Mouse (Mus musculus): Measurements from ENCODE around the gene Clip2.

Gene Clip2

GRCm38 (mm10) chr5:134552110-134552972 lies at the start of gene Clip2:
Gene Clip2 (minus strand): TSS chr5:134552434.
- no peak; the same call in 1 of the 2 replicates for TF ChIP-seq GATA4 (IDR thresholded peaks at IDR 0.05; ENCODE audit: insufficient replicate concordance, low read length)

DNA sequence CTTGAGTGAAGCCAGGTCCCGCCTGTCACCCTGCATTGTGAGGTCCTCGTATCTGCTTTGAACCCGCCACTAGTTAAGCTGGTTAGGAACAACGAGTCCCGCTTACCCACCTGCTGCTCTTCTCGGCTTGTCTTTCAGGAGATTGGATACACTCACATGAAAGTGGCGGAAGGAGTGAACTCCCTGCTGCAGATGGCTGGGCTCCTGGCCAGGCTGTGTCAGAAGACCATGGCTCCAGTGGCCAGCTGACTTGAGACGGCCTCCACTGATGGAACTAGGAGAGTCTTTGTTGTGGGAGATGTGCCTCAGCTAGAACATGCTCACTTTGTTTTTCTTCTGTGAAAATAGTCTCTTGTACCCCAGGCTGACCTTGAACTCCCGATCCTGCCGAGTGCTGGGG lies 45.5 kb upstream of the Clip2 start:
- TF ChIP-seq GATA4 (IDR thresholded peaks at IDR 0.05; ENCODE audit: insufficient replicate concordance, low read length): no peak

GRCm38 (mm10) chr5:134593093-134593492 lies 40.9 kb upstream of the Clip2 start:
- TF ChIP-seq GATA4 (IDR thresholded peaks at IDR 0.05; ENCODE audit: insufficient replicate concordance, low read length): no peak

- TF ChIP-seq GATA4 (IDR thresholded peaks at IDR 0.05; ENCODE audit: insufficient replicate concordance, low read length): peak; percentile 10; the same call in 1 of the 2 replicates
Measured at GRCm38 (mm10) chr5:134592026-134592581, 39.9 kb upstream of the Clip2 start.

DNA sequence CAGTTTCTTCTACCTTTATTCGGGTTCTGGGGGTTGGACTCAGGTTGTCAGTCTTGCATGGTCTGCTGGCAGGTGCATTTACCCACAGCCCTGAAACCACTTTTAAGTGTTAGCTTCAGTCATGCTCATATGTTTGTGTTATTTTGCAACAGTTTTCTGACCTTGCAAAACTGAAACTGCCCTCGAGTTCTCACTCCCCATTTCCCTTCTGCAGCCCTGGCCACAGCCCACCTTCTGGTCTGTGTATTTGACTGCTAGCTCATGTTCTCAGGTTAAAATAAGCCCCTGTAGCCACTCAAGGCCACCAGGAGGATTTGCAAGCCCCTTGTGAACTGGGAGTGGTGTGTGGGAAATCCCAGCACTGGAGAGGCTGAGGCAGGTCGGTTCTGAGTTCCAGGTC lies 37.7 kb upstream of the Clip2 start:
- no peak for TF ChIP-seq GATA4 (IDR thresholded peaks at IDR 0.05; ENCODE audit: insufficient replicate concordance, low read length)

- TF ChIP-seq GATA4 (IDR thresholded peaks at IDR 0.05; ENCODE audit: insufficient replicate concordance, low read length): no peak
Measured at GRCm38 (mm10) chr5:134584798-134585197, 32.6 kb upstream of the Clip2 start.

GRCm38 (mm10) chr5:134583884-134584213 lies 31.6 kb upstream of the Clip2 start:
- no peak for TF ChIP-seq GATA4 (IDR thresholded peaks at IDR 0.05; ENCODE audit: insufficient replicate concordance, low read length)

- TF ChIP-seq GATA4 (IDR thresholded peaks at IDR 0.05; ENCODE audit: insufficient replicate concordance, low read length): no peak
Measured at GRCm38 (mm10) chr5:134583006-134583883, 31.0 kb upstream of the Clip2 start.

DNA sequence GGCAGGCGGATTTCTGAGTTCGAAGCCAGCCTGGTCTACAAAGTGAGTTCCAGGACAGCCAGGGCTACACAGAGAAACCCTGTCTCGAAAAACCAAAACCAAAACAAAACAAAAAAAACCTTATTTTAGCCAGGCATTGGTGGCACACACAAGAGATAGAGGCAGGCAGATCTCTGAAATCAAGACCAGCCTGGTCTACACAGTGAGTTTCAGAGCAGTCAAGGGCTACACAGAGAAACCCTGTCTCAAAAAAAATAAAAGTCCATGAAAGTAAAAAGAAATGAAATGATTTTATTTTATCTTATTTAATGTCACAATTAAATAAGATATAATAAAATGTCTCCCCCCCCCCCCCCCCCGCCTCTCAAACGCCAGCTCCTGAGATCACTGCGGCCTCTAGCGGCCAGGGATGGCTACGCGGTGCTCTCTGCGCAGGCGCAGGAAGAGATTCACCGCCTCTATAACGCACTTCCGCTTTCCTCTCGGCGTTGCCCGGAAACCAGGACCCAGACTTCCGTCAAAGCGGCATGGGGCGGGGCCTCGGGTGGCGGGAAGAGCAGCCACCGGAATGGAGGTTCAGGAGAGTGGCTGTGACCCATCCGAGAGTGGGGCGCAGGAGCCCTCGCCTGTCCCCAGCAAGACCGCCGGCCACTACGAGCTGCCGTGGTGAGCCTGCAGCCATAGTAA lies 30.1 kb upstream of the Clip2 start:
- no peak for TF ChIP-seq GATA4 (IDR thresholded peaks at IDR 0.05; ENCODE audit: insufficient replicate concordance, low read length)

DNA sequence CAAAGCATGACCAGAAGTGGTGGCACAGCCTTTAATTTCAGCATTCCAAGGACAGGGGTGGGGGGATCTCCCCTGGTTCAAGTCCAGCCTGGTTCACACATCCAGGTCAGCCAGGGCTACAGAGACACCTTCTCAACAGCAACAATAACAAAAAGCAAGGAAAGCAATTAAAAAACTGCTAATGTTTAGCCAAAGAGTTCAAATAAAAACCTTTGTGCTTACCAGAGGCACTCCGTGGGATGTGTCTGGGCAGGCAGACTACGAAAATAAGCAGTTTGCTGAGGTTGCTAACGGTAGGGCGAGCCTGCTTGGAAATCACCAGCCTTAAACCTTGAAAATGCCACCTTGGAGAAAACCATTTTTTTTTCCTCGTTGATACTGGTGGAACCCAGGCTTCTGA lies 28.9 kb upstream of the Clip2 start, which contains the start of gene Rfc2:
Rfc2 (plus strand) TSS at position 221 of the 400 bp plus-strand sequence.
- TF ChIP-seq GATA4 (IDR thresholded peaks at IDR 0.05; ENCODE audit: insufficient replicate concordance, low read length): no peak

GRCm38 (mm10) chr5:134579135-134579534 lies 26.9 kb upstream of the Clip2 start:
- TF ChIP-seq GATA4 (IDR thresholded peaks at IDR 0.05; ENCODE audit: insufficient replicate concordance, low read length): no peak

- TF ChIP-seq GATA4 (IDR thresholded peaks at IDR 0.05; ENCODE audit: insufficient replicate concordance, low read length): no peak
Measured at GRCm38 (mm10) chr5:134577534-134577933, 25.3 kb upstream of the Clip2 start.

- no peak for TF ChIP-seq GATA4 (IDR thresholded peaks at IDR 0.05; ENCODE audit: insufficient replicate concordance, low read length)
Measured at GRCm38 (mm10) chr5:134576517-134577220, 24.4 kb upstream of the Clip2 start.

- TF ChIP-seq GATA4 (IDR thresholded peaks at IDR 0.05; ENCODE audit: insufficient replicate concordance, low read length): no peak
Measured at GRCm38 (mm10) chr5:134575833-134576232, 23.6 kb upstream of the Clip2 start.

Data from liver, adult (tissue).